Comparison of ENCODE assay signal across 8 mouse cellular contexts in genomic region chr16:26234113-26234512, GRCm38 (mm10).
DNase-seq lines count a peak whose midpoint lies in the region; ATAC-seq and TF ChIP-seq lines count a peak whose summit lies in the region.

No protein-coding gene starts in this region.

- H3K9me3 ChIP-seq in limb, embryonic 11.5 days (ENCODE audit: control insufficient read depth, low read length): no peaks in the 10 kb centered on the region
- no peaks in the 10 kb centered on the region for H3K9me3 ChIP-seq in midbrain, postnatal 0 days (ENCODE audit: low read length)
- no peaks in the 10 kb centered on the region for H3K9me3 ChIP-seq in stomach, embryonic 16.5 days (replicated peaks; ENCODE audit: control insufficient read depth, low read length)

- peak; percentile 41 to 60 for DNase-seq in heart, adult 2 months
- no peak for DNase-seq in heart, adult 11 months
- peak; percentile 93 for DNase-seq in embryo, embryonic 10 days (ENCODE audit: low spot score)
- DNase-seq in gastrocnemius, postnatal 25 days: peak; percentile 33
- peak; percentile 92 for DNase-seq in kidney, adult 9 months
- peak; percentile 89 for DNase-seq in limb, embryonic 11.5 days (ENCODE audit: low spot score)
- peak; percentile 93 for DNase-seq in midbrain, postnatal 0 days (ENCODE audit: low spot score)

- WGBS in heart, adult 2 months: 7% methylated on average over 3 of the region's 3 CpGs
- WGBS in limb, embryonic 11.5 days: 5% methylated on average over 3 of the region's 3 CpGs
- 7% methylated on average over 3 of the region's 3 CpGs for WGBS in midbrain, postnatal 0 days
- 7% methylated on average over 3 of the region's 3 CpGs for WGBS in stomach, embryonic 16.5 days

- H3K27me3 ChIP-seq in heart, adult 2 months (ENCODE audit: control insufficient read depth, insufficient read depth, low read length): no peaks in the 10 kb centered on the region
- no peaks in the 10 kb centered on the region for H3K27me3 ChIP-seq in limb, embryonic 11.5 days (ENCODE audit: control insufficient read depth, insufficient read depth, low read length)
- no peaks in the 10 kb centered on the region for H3K27me3 ChIP-seq in midbrain, postnatal 0 days (ENCODE audit: insufficient read depth, low read length)
- no peaks in the 10 kb centered on the region for H3K27me3 ChIP-seq in stomach, embryonic 16.5 days (ENCODE audit: control insufficient read depth, insufficient read depth, low read length)

- TF ChIP-seq CTCF in heart, adult 2 months (IDR thresholded peaks at IDR 0.05): peak; percentile 79
- peak; percentile 93 for TF ChIP-seq CTCF in midbrain, postnatal 0 days (IDR thresholded peaks at IDR 0.05)

- intact Hi-C loops in heart, adult 2 months (cut with DNase I): loop anchor here (2.0 to 10.0 kb wide), 3 partner anchors 137 to 908 kb away; partner anchors contain the start of gene Cldn1

- H3K4me1 ChIP-seq in heart, adult 2 months (ENCODE audit: control insufficient read depth, insufficient read depth, low read length): no peaks in the 10 kb centered on the region
- H3K4me1 ChIP-seq in limb, embryonic 11.5 days (ENCODE audit: control insufficient read depth, insufficient read depth, low read length): no peaks in the 10 kb centered on the region
- H3K4me1 ChIP-seq in midbrain, postnatal 0 days (ENCODE audit: insufficient read depth, low read length): no peaks in the 10 kb centered on the region
- no peaks in the 10 kb centered on the region for H3K4me1 ChIP-seq in stomach, embryonic 16.5 days (ENCODE audit: control insufficient read depth, insufficient read depth, low read length)

- H3K4me2 ChIP-seq in limb, embryonic 11.5 days (ENCODE audit: low read depth, severe bottlenecking): no peak overlapping the region
- H3K4me2 ChIP-seq in midbrain, postnatal 0 days (ENCODE audit: low read depth, low read length, poor library complexity, severe bottlenecking): no peak overlapping the region
- no peak overlapping the region for H3K4me2 ChIP-seq in stomach, embryonic 16.5 days (ENCODE audit: low read depth, low read length)

- no peak overlapping the region for H3K9ac ChIP-seq in heart, adult 2 months (ENCODE audit: low read depth, low read length)
- no peak overlapping the region for H3K9ac ChIP-seq in limb, embryonic 11.5 days (ENCODE audit: low read length)
- no peak overlapping the region for H3K9ac ChIP-seq in midbrain, postnatal 0 days (replicated peaks; ENCODE audit: low read length, poor library complexity, severe bottlenecking)
- no peak overlapping the region for H3K9ac ChIP-seq in stomach, embryonic 16.5 days (ENCODE audit: low read length)

- no peak overlapping the region for H3K4me3 ChIP-seq in heart, adult 2 months
- H3K4me3 ChIP-seq in limb, embryonic 11.5 days (ENCODE audit: low read depth, low read length): no peak overlapping the region
- no peak overlapping the region for H3K4me3 ChIP-seq in midbrain, postnatal 0 days (ENCODE audit: low read depth, low read length)
- no peak overlapping the region for H3K4me3 ChIP-seq in stomach, embryonic 16.5 days (replicated peaks; ENCODE audit: low read length)

- no peak for TF ChIP-seq POLR2A in heart, adult 2 months (IDR thresholded peaks at IDR 0.05; ENCODE audit: insufficient read depth, low read depth, low read length)

- ATAC-seq in limb, embryonic 11.5 days (ENCODE audit: insufficient number of reproducible peaks, low FRiP score, low TSS enrichment, low read depth): peak; percentile 77; the same call in 1 of the 2 replicates
- peak; percentile 78; the same call in 1 of the 2 replicates for ATAC-seq in midbrain, postnatal 0 days (ENCODE audit: low FRiP score)
- ATAC-seq in stomach, embryonic 16.5 days (ENCODE audit: insufficient read depth, low FRiP score): peak; percentile 72; the same call in 1 of the 2 replicates

- no peaks in the 10 kb centered on the region for H3K79me2 ChIP-seq in heart, adult 2 months (replicated peaks; ENCODE audit: control insufficient read depth, insufficient read depth, low read length)

- TF ChIP-seq EP300 in heart, adult 2 months (IDR thresholded peaks at IDR 0.05; ENCODE audit: insufficient read depth, low read depth, low read length): 0 out of 2 replicates have a peak, but pooled peaks have one; percentile 19

- no peak overlapping the region for H3K27ac ChIP-seq in heart, adult 2 months
- no peak overlapping the region for H3K27ac ChIP-seq in limb, embryonic 11.5 days (replicated peaks; ENCODE audit: low read depth, low read length)
- H3K27ac ChIP-seq in midbrain, postnatal 0 days (ENCODE audit: low read depth, low read length): no peak overlapping the region
- no peak overlapping the region for H3K27ac ChIP-seq in stomach, embryonic 16.5 days (ENCODE audit: low read length)

- H3K36me3 ChIP-seq in heart, adult 2 months (ENCODE audit: control insufficient read depth, insufficient read depth, low read length): no peaks in the 10 kb centered on the region
- no peaks in the 10 kb centered on the region for H3K36me3 ChIP-seq in limb, embryonic 11.5 days (ENCODE audit: control insufficient read depth, insufficient read depth, low read length)
- H3K36me3 ChIP-seq in midbrain, postnatal 0 days (ENCODE audit: insufficient read depth, low read length): no peaks in the 10 kb centered on the region
- H3K36me3 ChIP-seq in stomach, embryonic 16.5 days (ENCODE audit: control insufficient read depth, insufficient read depth, low read length): no peaks in the 10 kb centered on the region
